Comparison of ENCODE assay signal across 9 mouse cellular contexts in the genomic region with DNA sequence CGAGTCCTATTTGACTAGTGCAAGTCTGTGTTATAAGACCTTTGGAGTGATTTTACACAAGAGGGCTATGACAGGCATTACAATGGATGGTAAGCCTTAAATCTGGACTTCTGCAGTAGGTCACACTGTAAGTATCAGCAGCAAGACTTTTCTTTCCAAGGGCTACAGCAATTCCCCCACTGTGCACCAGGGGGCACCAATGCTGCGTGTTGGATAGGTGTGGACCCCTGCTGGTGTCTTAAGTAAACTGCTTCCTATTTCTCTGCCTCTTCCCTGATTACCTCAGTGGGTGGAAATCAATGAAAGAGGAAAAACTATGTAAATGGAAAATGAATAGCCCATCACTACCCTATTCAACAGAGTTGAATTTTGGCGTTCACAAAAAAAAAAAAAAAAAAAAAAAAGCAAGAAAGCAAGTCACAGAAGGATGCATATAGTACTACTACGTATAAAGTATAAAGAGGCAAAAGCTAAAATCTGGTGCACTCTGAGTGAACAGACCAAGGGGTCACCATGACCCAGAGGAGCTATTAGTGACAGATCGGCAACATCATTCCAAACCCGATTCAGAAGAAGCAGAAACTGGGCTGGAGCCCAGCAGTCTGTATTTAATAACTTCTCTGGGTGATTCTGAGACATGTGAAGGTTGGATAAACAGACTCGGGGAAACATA. TPM values are rescaled to one million over a fixed set of nuclear protein-coding genes. Genes with fewer than 3 reads are reported as not detected.
A peak's percentile ranks its signal among the peaks of the same experiment; 100 is the strongest.
DNase-seq lines count a peak whose midpoint lies in the region; ATAC-seq and TF ChIP-seq lines count a peak whose summit lies in the region.
"Had no signal": no experiment of that assay in that cellular context is flagged by ENCODE, and none has a peak within 500 bp of the region (broad histone marks: within the 10 kb centered on the region; RNA-seq: fewer than 3 reads in every experiment).

No protein-coding gene starts in this region.

- H3K36me3 ChIP-seq in G1E (replicated peaks) = no peaks in the 10 kb centered on the region
- H3K36me3 ChIP-seq in forebrain, embryonic 13.5 days (ENCODE audit: poor library complexity, severe bottlenecking) = peaks cover 30% of the 10 kb centered on the region
- peaks cover 72% of the 10 kb centered on the region for H3K36me3 ChIP-seq in hindbrain, embryonic 10.5 days
- 0 out of 2 replicates have a peak, but pooled peaks cover 2% of the 10 kb centered on the region for H3K36me3 ChIP-seq in lung, postnatal 0 days (ENCODE audit: insufficient read depth, low read length)

- 48% methylated on average over 7 of the region's 7 CpGs for WGBS in forebrain, embryonic 13.5 days
- 51% methylated on average over 7 of the region's 7 CpGs for WGBS in hindbrain, embryonic 10.5 days
- 38% methylated on average over 7 of the region's 7 CpGs for WGBS in lung, postnatal 0 days

- no peaks in the 10 kb centered on the region for H3K4me1 ChIP-seq in G1E (ENCODE audit: insufficient read depth, low read depth, low read length)
- H3K4me1 ChIP-seq in forebrain, embryonic 13.5 days = no peaks in the 10 kb centered on the region
- no peaks in the 10 kb centered on the region for H3K4me1 ChIP-seq in hindbrain, embryonic 10.5 days (replicated peaks)
- no peaks in the 10 kb centered on the region; the same call in 1 of the 2 replicates for H3K4me1 ChIP-seq in lung, postnatal 0 days (ENCODE audit: insufficient read depth, low read depth, low read length)
- H3K4me1 ChIP-seq: megakaryocyte, embryonic 14.5 days had no signal

- H3K27ac ChIP-seq in forebrain, embryonic 13.5 days = no peak overlapping the region
- H3K27ac ChIP-seq in hindbrain, embryonic 10.5 days = no peak overlapping the region
- H3K27ac ChIP-seq in lung, postnatal 0 days (ENCODE audit: low read length) = no peak overlapping the region

- TF ChIP-seq EP300 in lung, postnatal 0 days (IDR thresholded peaks at IDR 0.05) = no peak

- peaks cover 13% of the 10 kb centered on the region for H3K27me3 ChIP-seq in G1E (ENCODE audit: insufficient read depth, low read length)
- no peaks in the 10 kb centered on the region for H3K27me3 ChIP-seq in forebrain, embryonic 13.5 days
- H3K27me3 ChIP-seq in hindbrain, embryonic 10.5 days (ENCODE audit: insufficient read depth, poor library complexity, severe bottlenecking) = no peaks in the 10 kb centered on the region
- no peaks in the 10 kb centered on the region for H3K27me3 ChIP-seq in lung, postnatal 0 days (replicated peaks; ENCODE audit: insufficient read depth, low read length)

- H3K4me2 ChIP-seq in forebrain, embryonic 13.5 days = no peak overlapping the region
- H3K4me2 ChIP-seq in lung, postnatal 0 days (replicated peaks; ENCODE audit: low read depth, low read length) = no peak overlapping the region

- peak; percentile 36 for DNase-seq in G1E (ENCODE audit: low spot score)
- peak; percentile 83 for DNase-seq in hindbrain, embryonic 10.5 days (ENCODE audit: low spot score)
- DNase-seq in layer of hippocampus, adult 8-10 months (ENCODE audit: low spot score in 2 of 2) = peak; percentile 63 to 90
- DNase-seq in lung, postnatal 0 days (ENCODE audit: low spot score) = peak; percentile 87
- DNase-seq in ovary, postnatal 36 days (ENCODE audit: low spot score) = peak; percentile 83
- peak; percentile 81 for DNase-seq in thymus, postnatal 25 days

- no peaks in the 10 kb centered on the region for H3K9me3 ChIP-seq in G1E (replicated peaks)
- no peaks in the 10 kb centered on the region for H3K9me3 ChIP-seq in forebrain, embryonic 13.5 days (replicated peaks)
- no peaks in the 10 kb centered on the region for H3K9me3 ChIP-seq in hindbrain, embryonic 10.5 days
- no peaks in the 10 kb centered on the region for H3K9me3 ChIP-seq in lung, postnatal 0 days (ENCODE audit: low read length)
- H3K9me3 ChIP-seq: megakaryocyte, embryonic 14.5 days had no signal

- no peak overlapping the region for H3K9ac ChIP-seq in forebrain, embryonic 13.5 days
- H3K9ac ChIP-seq in lung, postnatal 0 days (replicated peaks; ENCODE audit: low read depth) = no peak overlapping the region

- ATAC-seq in G1E (ENCODE audit: extremely low read depth, insufficient number of reproducible peaks, low FRiP score, poor library complexity, severe bottlenecking) = peak; percentile 88
- 0 out of 2 replicates have a peak, but pooled peaks have one; percentile 42 for ATAC-seq in cerebellum, adult (ENCODE audit: insufficient number of reproducible peaks, low FRiP score, low TSS enrichment)
- ATAC-seq in forebrain, embryonic 13.5 days = peak; percentile 80
- ATAC-seq in lung, postnatal 0 days = peak; percentile 72

- TF ChIP-seq CTCF in G1E (IDR thresholded peaks at IDR 0.05; ENCODE audit: low read depth, low read length) = peak; percentile 99
- peak; percentile 100 for TF ChIP-seq CTCF in lung, postnatal 0 days (IDR thresholded peaks at IDR 0.05)

- no peak overlapping the region for H3K4me3 ChIP-seq in G1E (ENCODE audit: low read depth, low read length)
- no peak overlapping the region for H3K4me3 ChIP-seq in forebrain, embryonic 13.5 days
- H3K4me3 ChIP-seq in hindbrain, embryonic 10.5 days = no peak overlapping the region
- no peak overlapping the region for H3K4me3 ChIP-seq in lung, postnatal 0 days (ENCODE audit: low read depth, low read length)
- H3K4me3 ChIP-seq: megakaryocyte, embryonic 14.5 days had no signal

RNA-seq across cellular contexts. Expression of a gene that starts 52.4 kb away (rescaled TPM):
- 35.6 and 44.2 TPM in 2 replicates for total RNA-seq in G1E (2014; fragmentation: Nextera tagmentation)
- total RNA-seq in G1E (2017) = 68.3 and 84.7 TPM in 2 replicates
- polyA plus RNA-seq in G1E (2012) = 1.3 and 1.7 TPM in 2 replicates
- polyA plus RNA-seq in forebrain, embryonic 13.5 days (2015; fragmentation: Nextera tagmentation; extraction: Ambion mirVana) = 25.1 and 26.6 TPM in 2 replicates
- 23.8 and 27.1 TPM in 2 replicates for polyA plus RNA-seq in hindbrain, embryonic 10.5 days (2016; fragmentation: Nextera tagmentation; extraction: Ambion mirVana)
- total RNA-seq in layer of hippocampus, adult 8-10 months (2022) = 10 to 100 TPM; 21.2 to 24.0 (median 22.8) TPM
- polyA plus RNA-seq in lung, postnatal 0 days (2015; fragmentation: Nextera tagmentation; extraction: Ambion mirVana) = 33.2 and 37.7 TPM in 2 replicates

Comparison
In these comparisons a context has a peak if more than half of its experiments do, and no peak if none do; other contexts are left out.
1. DNase-seq: peak in every context shown above with its lines; median percentile 87 in lung, postnatal 0 days; 83 in hindbrain, embryonic 10.5 days; 83 in ovary, postnatal 36 days; 81 in thymus, postnatal 25 days; 76 in layer of hippocampus, adult 8-10 months; 36 in G1E.